Mouse (Mus musculus) frontal cortex, postnatal 25 days (tissue): ENCODE results near the gene Rassf7.
A peak's percentile ranks its signal among the peaks of the same experiment; 100 is the strongest.
"Not testable (repeated sequence)": the region's sequence is repeated elsewhere in the genome, so short reads cannot be mapped to it uniquely, and the experiment has no call there.

ENCODE experiments used
- DNase-seq, 2 experiments: peaks; one replicate each; pipeline ENCODE4 v3.0.0; 2022; ENCODE audit warnings: low spot score in 2 of 2

Gene Rassf7

DNA sequence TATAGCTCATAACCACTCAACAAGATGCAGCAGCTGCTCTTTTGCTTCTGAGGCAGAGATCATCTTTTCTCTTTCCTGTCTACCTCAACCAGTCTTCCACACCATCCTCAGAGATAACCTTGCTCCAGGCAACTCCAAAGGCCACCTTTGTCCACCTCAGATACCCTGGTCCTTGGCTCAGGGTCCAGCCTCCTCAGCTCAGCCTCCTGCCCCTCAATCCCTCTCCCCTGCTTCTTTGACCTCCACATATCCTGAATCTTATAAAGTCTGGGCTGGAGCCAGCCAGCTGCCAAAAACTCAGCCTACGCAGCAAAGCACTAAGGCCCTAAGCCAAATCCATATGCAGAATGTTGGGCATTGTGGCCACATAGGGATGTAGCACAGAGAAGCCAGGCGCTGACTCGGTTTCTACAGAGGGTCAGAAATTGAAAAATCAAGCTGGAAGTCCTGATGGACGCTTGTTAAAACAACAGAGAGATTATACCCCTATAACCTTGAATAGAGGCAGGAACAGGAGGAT lies 7.1 kb downstream of the Rassf7 start:
- no peak for DNase-seq

- DNase-seq, result no peak
Measured at GRCm38 (mm10) chr7:141226535-141226934, 10.9 kb downstream of the Rassf7 start.

GRCm38 (mm10) chr7:141227796-141228195 lies 12.1 kb downstream of the Rassf7 start:
- no peak for DNase-seq

- peak; percentile 84 to 90 for DNase-seq
Measured at GRCm38 (mm10) chr7:141228279-141229067, 12.8 kb downstream of the Rassf7 start, which contains the start of gene Phrf1. Gene Phrf1 (plus strand): TSS chr7:141228784.

DNA sequence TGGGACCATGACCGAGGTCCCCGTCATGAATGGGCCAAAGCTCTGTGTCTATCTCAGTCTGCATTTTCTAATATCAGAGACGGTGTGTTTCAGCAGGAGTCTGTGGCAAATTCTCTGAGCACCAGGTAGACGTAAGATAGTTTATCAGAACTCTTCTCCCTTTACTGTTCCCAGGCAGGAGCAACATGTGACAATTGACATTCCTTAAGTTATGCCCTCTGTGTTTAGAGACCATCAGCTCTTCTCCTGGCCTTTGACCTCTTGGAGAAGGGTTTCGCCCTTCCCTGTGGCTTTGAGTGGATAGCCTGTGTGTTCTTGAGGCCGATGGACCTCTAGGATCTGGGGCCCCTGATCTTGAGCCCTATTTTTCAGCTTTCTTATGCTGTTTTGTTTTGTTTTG lies 14.0 kb downstream of the Rassf7 start:
- DNase-seq, result no peak

GRCm38 (mm10) chr7:141230570-141230969 lies 14.9 kb downstream of the Rassf7 start:
- DNase-seq, result no peak

DNA sequence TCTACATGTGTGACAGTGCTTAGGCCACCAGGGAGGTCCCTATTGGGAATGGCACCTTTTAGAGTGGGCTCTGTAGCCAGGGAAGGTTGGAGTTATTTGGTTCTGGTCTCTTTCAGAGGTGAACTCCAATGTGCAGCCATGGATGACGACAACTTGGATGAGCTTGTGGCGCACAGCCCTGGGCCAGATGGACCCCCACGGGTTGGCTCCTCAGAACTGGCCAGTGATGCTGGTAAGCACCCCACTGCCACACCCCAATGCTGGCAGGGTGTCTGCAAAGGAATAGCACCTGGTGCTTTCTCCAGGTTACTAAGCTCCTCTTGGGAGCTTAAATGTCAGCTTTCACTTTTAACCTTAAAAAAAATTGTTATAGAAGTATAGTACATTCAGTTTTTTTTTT lies 15.5 kb downstream of the Rassf7 start:
- no peak for DNase-seq

- no peak for DNase-seq
Measured at GRCm38 (mm10) chr7:141231551-141231950, 15.9 kb downstream of the Rassf7 start.

DNA sequence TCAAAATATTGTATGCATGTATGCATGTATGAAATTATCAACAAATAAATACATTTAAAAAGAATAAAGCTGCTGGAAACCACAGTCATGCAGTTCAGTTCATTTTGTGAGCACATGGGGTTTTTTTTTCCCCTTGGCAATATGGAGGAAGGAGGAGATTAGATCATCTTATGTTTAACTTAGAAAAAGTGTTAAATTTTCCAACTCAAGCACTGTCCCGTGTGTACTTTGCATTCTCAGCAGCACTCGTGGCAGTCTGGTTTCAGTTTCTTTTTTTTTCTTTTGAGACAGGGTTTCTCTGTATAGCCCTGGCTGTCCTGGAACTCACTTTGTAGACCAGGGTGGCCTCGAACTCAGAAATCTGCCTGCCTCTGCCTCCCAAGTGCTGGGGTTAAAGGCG lies 34.8 kb downstream of the Rassf7 start:
- not testable (repeated sequence) for DNase-seq

DNA sequence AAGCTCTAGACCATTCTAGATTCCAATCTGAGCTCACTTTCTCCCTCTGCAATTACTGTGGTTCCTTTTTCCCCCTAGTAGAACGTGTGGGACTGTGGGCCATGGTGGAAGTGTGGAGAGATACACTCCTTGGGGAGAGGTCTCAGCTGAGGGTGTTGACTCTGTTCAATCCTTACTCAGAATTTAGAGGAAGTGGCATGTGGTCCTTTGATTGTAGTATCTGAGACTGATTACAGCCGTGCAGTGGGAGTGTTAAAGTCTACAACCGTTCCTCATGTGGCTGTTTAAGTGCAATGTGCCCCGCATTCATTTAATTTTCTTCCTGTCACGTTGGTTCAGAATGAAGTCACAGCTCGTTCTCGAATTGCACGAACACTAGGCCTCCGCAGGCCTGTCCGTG lies 40.5 kb downstream of the Rassf7 start:
- DNase-seq, result no peak

DNA sequence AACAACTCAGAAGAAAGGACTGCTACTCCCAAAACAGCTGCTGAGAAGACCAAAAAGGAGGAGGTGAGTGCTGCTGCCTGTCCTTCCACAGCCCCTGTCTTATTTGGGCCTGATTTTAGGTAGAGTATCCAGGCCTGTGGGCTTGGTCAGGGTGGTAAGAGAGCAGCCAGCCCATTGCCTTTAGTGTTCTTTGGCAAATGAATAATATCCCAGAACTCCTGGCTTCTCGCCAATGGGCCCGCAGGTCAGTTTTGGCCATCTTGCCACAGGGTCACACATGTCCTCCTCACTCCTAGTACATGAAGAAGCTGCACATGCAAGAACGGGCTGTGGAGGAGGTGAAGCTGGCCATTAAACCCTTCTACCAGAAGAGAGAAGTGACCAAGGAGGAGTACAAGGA lies 45.8 kb downstream of the Rassf7 start:
- no peak for DNase-seq

- DNase-seq, result no peak
Measured at GRCm38 (mm10) chr7:141263640-141264039, 48.0 kb downstream of the Rassf7 start.

DNA sequence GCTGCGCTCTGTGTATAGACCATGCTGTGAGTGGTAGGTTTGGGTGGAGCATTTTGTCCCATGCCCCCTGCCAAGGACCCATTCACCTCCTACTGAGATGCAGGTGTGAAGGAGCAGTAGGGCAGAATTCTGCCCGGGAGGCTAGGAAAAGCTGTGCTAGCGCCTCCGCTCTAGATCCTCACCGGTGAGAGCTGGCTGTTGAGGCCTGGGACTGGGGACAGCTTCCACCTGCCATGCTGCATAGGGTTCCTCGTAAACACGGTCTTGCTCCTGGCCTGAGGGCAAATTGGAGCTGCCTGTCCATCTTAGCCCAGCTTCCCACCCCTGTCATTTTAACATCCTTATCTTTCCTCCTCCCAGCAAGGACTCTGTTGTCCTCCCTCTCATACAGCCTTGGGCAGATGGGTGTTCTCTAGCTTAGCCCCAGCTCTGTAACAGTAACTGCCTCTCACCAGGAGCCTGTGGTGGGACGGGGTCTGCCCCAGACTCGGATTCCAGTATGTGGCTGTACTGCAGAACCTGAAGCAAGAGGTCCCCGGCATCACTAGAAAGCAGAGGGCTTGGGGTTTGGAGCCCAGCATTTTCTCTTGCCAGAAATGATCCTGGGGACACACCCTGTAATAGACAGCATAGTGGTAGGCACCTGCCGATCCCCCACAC lies 48.5 kb downstream of the Rassf7 start:
- no peak for DNase-seq

- no peak for DNase-seq
Measured at GRCm38 (mm10) chr7:141264761-141265410, 49.2 kb downstream of the Rassf7 start.

DNA sequence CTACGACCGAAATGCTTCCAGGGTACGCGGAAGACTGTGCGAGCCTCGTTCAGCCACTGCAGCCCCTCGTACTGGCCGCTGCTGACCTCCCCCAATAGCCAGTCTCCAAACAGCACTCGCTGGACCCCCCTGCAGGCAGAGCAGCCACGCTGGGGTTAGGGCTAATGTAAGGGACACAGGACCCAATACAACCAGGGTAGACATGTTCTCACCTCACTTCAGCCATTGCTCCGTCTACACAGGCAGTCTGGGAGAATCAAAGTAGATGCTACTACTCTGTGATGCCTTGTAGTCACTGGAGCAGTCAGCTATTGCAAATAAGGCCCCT lies 49.7 kb downstream of the Rassf7 start:
- no peak for DNase-seq

DNA sequence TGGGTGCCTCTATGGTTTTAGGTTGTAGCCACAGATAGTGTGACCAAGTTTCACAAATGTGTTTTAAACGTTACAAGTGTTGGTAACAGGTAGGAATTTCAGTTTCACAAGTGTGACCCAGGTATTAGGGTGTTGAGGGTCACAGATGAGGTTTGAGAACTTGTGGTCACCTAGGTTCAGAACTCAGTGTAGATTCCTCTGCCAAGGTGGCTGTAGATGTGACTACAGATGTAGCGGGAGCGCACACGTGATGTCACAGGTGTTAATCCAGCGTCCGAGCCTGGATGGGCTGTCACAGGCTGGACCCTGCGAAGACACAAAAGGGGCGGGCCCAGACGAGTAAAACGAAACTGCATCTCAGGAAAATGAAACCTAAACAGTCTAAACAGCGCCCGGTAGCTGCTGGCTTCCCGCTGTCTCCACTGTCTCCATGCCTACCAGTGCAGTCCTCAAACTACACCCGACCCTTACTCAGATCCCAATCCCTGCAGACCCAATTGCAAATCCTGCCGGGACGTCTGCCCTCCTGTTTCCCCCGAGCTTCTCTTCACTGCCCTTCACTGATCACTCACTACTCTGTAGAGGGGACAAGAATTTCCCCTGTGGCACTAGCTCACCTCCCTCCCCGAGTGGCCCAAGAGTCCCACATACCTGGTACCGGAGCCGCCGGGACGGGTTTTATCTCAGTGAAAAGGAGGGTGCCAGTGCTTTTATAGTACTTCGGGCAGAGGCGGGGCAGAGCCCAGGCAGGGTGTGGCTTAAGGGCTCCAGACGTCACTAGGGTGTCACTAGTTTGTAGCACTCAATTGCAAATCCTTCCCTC lies 50.3 kb downstream of the Rassf7 start, which contains the start of gene Irf7:
TSS of gene Irf7 (minus strand) at position 743 of the 823 bp plus-strand sequence.
- no peak for DNase-seq
